Mouse (Mus musculus) small intestine, adult 2 months (tissue): ENCODE results near the gene Tpm1. TPM values are rescaled to one million over a fixed set of nuclear protein-coding genes. Genes with fewer than 3 reads are reported as not detected.
A peak's percentile ranks its signal among the peaks of the same experiment; 100 is the strongest.

ENCODE experiments used
- H3K27ac ChIP-seq: fragments of 200-500 bp; 2 replicates; pipeline ENCODE4 v1.5.1; 2012; ENCODE audit warnings: low read depth, low read length, control low read depth, inconsistent platforms; ENCODE audit not compliant: insufficient read depth
- H3K27me3 ChIP-seq: fragments of 200-500 bp; 2 replicates; pipeline ENCODE4 v1.6.1; 2012; ENCODE audit warnings: mild to moderate bottlenecking, moderate library complexity, low read length, inconsistent platforms; ENCODE audit not compliant: control insufficient read depth, insufficient read depth
- H3K36me3 ChIP-seq: fragments of 200-500 bp; 2 replicates; pipeline ENCODE4 v1.6.1; 2012; ENCODE audit warnings: mild to moderate bottlenecking, low read length, control low read depth, inconsistent platforms; ENCODE audit not compliant: control insufficient read depth, insufficient read depth
- H3K4me1 ChIP-seq: fragments of 200-500 bp; 2 replicates; pipeline ENCODE4 v1.6.1; 2012; ENCODE audit warnings: low read length, inconsistent platforms, mixed read lengths; ENCODE audit not compliant: control insufficient read depth, insufficient read depth, insufficient read length
- H3K4me3 ChIP-seq: fragments of 200-500 bp; 2 replicates; pipeline ENCODE4 v1.5.1; 2012; ENCODE audit warnings: low read depth, mild to moderate bottlenecking, control low read depth, inconsistent platforms, low read length, moderate library complexity
- CTCF ChIP-seq: fragments of 200-500 bp; IDR thresholded peaks from 2 replicates; pipeline ENCODE4 v1.5.1; 2012; ENCODE audit warnings: low read depth, mild to moderate bottlenecking, control low read depth, inconsistent platforms, low read length, moderate library complexity, mixed read lengths; ENCODE audit not compliant: insufficient replicate concordance, insufficient read length; ENCODE audit errors: extremely low read depth
- POLR2A ChIP-seq: fragments of 200-500 bp; IDR thresholded peaks from 2 replicates; pipeline ENCODE4 v1.6.1; 2012; ENCODE audit warnings: low read depth, mild to moderate bottlenecking, control low read depth, inconsistent platforms, low read length, moderate library complexity
- WGBS: fragments of 180-500 bp; shearing (Covaris S2); methylation state at CpG from one replicate; pipeline ENCODE4 v1.1.7; 2018; 5-methylcytosine and 5-hydroxymethylcytosine counted together
- polyA plus RNA-seq: library from polyadenylated mRNA; depleted of rRNA; stranded (reverse); fragments of >200 nt; gene quantifications from 2 replicates; pipeline ENCODE4 v1.2.3, GENCODE M21; 2012

Gene Tpm1
- polyA plus RNA-seq, 1 experiment, result 242 TPM

DNA sequence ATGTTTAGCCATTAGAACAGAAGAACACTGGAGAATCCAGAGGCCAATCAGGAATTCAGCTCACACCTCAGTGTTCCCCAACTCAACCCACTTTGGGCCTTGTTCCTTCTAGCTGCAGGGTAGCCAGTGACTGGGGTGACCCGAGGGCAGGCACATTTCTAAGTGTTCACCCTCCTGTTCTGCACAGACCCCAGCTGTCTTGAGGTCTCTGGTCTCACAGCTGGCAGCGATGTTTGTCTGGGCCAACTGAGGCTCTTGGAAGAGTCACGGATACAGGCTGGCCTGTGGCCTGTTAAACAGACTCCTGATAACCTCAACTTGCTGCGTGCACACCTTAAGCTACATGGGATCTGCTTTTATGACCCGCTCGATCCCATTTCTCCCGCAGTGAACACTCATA, 23.1 kb downstream of the Tpm1 start:
- Histone ChIP-seq H3K4me1 (peaks cover 16% of the 10 kb centered on the region; the same call in 1 of the 2 replicates), H3K4me3 (no peak overlapping the region), H3K27ac (peak overlapping the region; percentile 86), H3K27me3 (no peaks in the 10 kb centered on the region), H3K36me3 (peaks cover 79% of the 10 kb centered on the region)
- TF ChIP-seq POLR2A, result no peak
- no peak for TF ChIP-seq CTCF
- 88% methylated on average over 7 of the region's 7 CpGs for WGBS

DNA sequence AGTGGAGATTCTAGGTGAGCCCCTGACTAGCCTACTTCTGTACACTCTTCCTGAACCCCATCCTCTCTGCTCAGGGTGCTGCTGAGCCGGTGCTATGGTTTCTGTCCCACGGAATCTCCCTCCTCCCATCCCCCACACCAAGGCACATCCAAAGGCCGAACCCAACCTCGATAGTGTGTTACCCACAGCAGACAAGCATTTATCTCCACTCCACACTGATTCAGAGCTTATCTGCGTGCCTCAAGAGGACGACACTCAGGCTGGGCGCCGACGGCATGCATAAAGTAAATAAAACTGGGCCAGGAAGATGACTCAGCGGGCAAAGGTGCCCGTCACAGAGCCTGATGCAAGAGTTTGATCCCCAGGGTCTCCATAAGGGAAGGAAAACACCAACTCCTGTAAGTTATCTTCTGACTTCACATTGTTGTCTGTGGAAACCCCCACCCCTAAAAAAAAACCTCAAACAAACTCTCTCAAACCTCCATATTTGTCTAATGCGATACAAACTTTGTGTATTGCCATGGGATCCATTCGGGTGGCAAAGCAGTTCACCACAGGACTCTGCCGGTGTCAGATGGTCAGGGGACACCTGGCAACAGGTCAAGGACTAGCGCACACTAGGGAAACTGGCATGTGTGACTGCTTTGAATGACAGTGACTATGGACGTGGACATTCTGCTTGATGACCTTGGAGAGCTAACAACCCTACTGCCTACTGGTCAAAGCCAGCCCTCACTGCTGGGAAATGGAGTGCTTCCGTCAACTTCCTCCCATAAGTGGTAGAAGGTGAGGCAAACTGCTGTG, 24.1 kb downstream of the Tpm1 start:
- Histone ChIP-seq H3K27ac (peak overlapping the region; percentile 86), H3K4me1 (peaks cover 18% of the 10 kb centered on the region; the same call in 1 of the 2 replicates), H3K4me3 (no peak overlapping the region), H3K27me3 (no peaks in the 10 kb centered on the region), H3K36me3 (peaks cover 71% of the 10 kb centered on the region)
- TF ChIP-seq CTCF (no peak), POLR2A (no peak)
- 33% methylated on average over 17 of the region's 17 CpGs for WGBS

GRCm38 (mm10) chr9:67023371-67023770, 25.8 kb downstream of the Tpm1 start:
- H3K4me1 ChIP-seq, result peaks cover 23% of the 10 kb centered on the region
- 89% methylated on average over 9 of the region's 9 CpGs for WGBS
- H3K4me3 ChIP-seq, result no peak overlapping the region
- H3K27ac ChIP-seq, result no peak overlapping the region
- no peaks in the 10 kb centered on the region for H3K27me3 ChIP-seq
- TF ChIP-seq POLR2A, result no peak
- peaks cover 58% of the 10 kb centered on the region for H3K36me3 ChIP-seq

DNA sequence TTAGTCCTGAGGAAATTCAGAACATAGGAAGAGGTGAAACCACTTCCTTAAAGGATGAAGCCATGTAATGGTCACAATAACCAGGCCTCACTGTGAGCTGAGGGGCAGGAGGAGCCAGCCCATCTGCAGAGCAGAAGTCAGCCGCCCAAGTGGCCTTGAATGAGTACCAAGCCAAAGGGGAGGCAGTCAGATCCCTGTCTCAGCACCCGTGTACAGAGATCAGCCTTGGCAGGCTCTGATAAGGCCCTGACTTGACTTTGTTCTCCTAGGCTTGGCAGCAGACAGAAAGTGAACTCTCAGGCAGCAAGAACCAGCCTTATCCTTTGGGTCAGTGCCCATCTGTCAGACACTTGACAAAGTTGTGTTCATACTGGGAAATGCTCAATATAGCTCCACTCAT, 29.1 kb downstream of the Tpm1 start:
- Histone ChIP-seq H3K36me3 (peaks cover 33% of the 10 kb centered on the region), H3K27ac (peak overlapping the region; percentile 65), H3K4me3 (no peak overlapping the region), H3K27me3 (no peaks in the 10 kb centered on the region), H3K4me1 (peaks cover 16% of the 10 kb centered on the region)
- WGBS, result 13% methylated on average over 2 of the region's 2 CpGs
- TF ChIP-seq POLR2A, result no peak
- no peak for TF ChIP-seq CTCF

- Histone ChIP-seq H3K27me3 (no peaks in the 10 kb centered on the region), H3K4me3 (no peak overlapping the region), H3K36me3 (no peaks in the 10 kb centered on the region), H3K4me1 (peaks cover 17% of the 10 kb centered on the region), H3K27ac (no peak overlapping the region)
- TF ChIP-seq POLR2A, result no peak
- TF ChIP-seq CTCF, result no peak
- WGBS, result 24% methylated on average over 2 of the region's 2 CpGs
Observed at GRCm38 (mm10) chr9:67013501-67013900, 35.7 kb downstream of the Tpm1 start.

DNA sequence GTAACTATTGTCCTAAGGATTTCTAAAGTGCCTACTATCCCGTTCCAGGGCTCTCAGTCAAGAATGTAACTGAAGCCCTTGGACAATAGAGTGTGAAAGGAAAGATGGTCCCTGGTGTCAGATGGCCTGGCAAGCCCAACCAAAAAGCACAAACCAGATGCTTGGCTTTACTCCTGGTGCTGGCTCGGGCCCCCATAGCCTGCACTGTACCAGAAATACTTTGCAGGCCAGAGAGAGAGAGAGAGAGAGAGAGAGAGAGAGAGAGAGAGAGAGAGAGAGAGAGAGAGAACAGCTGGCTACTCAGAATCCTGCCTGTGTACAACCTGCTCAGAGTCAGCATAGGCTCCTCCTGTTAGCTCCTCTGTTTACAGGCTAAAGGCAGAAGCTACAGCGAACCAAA, 36.7 kb downstream of the Tpm1 start:
- H3K27me3 ChIP-seq, result no peaks in the 10 kb centered on the region
- no peak for TF ChIP-seq POLR2A
- TF ChIP-seq CTCF, result no peak
- no peak overlapping the region for H3K27ac ChIP-seq
- no peak overlapping the region for H3K4me3 ChIP-seq
- H3K4me1 ChIP-seq, result peaks cover 17% of the 10 kb centered on the region
- WGBS, result 69% methylated on average over 3 of the region's 3 CpGs
- no peaks in the 10 kb centered on the region for H3K36me3 ChIP-seq

- TF ChIP-seq CTCF (no peak), POLR2A (no peak)
- Histone ChIP-seq H3K36me3 (no peaks in the 10 kb centered on the region), H3K4me3 (no peak overlapping the region), H3K4me1 (peaks cover 17% of the 10 kb centered on the region), H3K27ac (peak overlapping the region; percentile 49; the same call in 1 of the 2 replicates), H3K27me3 (no peaks in the 10 kb centered on the region)
- WGBS, result 44% methylated on average over 9 of the region's 9 CpGs
Observed at GRCm38 (mm10) chr9:67011483-67011882, 37.7 kb downstream of the Tpm1 start.
